Mouse (Mus musculus) midbrain, embryonic 11.5 days (tissue): Measurements from ENCODE around the gene Coa4. TPM values are rescaled to one million over a fixed set of nuclear protein-coding genes. Genes with fewer than 3 reads are reported as not detected.

ENCODE experiments used
- ATAC-seq: fragments of 200-750 bp; cut with Nextera tagmentation; 2 replicates; pipeline ENCODE4 v1.8.0; 2017; ENCODE audit warnings: moderate TSS enrichment, moderate library complexity; ENCODE audit not compliant: low FRiP score
- DNase-seq: peaks from one replicate; pipeline ENCODE4 v3.0.0; 2015; ENCODE audit warnings: low spot score; ENCODE audit errors: missing footprints
- H3K27ac ChIP-seq: fragments of 300-500 bp; sonication (generic); 2 replicates; pipeline ENCODE4 v1.5.1; 2014; ENCODE audit warnings: low read depth, low read length
- H3K27me3 ChIP-seq: fragments of 300-500 bp; sonication (generic); 2 replicates; pipeline ENCODE4 v1.6.1; 2014; ENCODE audit warnings: mild to moderate bottlenecking, low read length, moderate library complexity, mixed read lengths; ENCODE audit not compliant: control insufficient read depth, insufficient read depth
- H3K36me3 ChIP-seq: fragments of 300-500 bp; sonication (generic); 2 replicates; pipeline ENCODE4 v1.6.1; 2014; ENCODE audit warnings: mild to moderate bottlenecking, low read length, moderate library complexity, mixed read lengths; ENCODE audit not compliant: control insufficient read depth, insufficient read depth
- H3K4me1 ChIP-seq: fragments of 300-500 bp; sonication (generic); 2 replicates; pipeline ENCODE4 v1.6.1; 2014; ENCODE audit warnings: low read length; ENCODE audit not compliant: control insufficient read depth, insufficient read depth
- H3K4me2 ChIP-seq: fragments of 300-500 bp; sonication (generic); 2 replicates; pipeline ENCODE4 v1.6.1; 2014; ENCODE audit warnings: mild to moderate bottlenecking, moderate library complexity
- H3K4me3 ChIP-seq: fragments of 300-500 bp; sonication (generic); 2 replicates; pipeline ENCODE4 v1.5.1; 2014; ENCODE audit warnings: low read depth, low read length
- H3K9ac ChIP-seq: fragments of 300-500 bp; sonication (generic); 2 replicates; pipeline ENCODE4 v1.6.1; 2014; ENCODE audit warnings: low read length
- H3K9me3 ChIP-seq: fragments of 300-500 bp; sonication (generic); 2 replicates; pipeline ENCODE4 v1.6.1; 2016; ENCODE audit warnings: low read length; ENCODE audit not compliant: control insufficient read depth
- WGBS: fragments of 180-500 bp; shearing (Covaris S2); extraction: QIAGEN DNeasy Blood & Tissue Kit; methylation state at CpG from one replicate; pipeline ENCODE4 v1.1.7; 2014; 5-methylcytosine and 5-hydroxymethylcytosine counted together
- polyA plus RNA-seq: library from polyadenylated mRNA; unstranded; fragments of >200 nt; fragmentation: Nextera tagmentation; extraction: Ambion mirVana; gene quantifications from 2 replicates; pipeline ENCODE4 v1.2.1, GENCODE M21; 2014

Gene Coa4
- polyA plus RNA-seq: 15.7 and 22.8 TPM in 2 replicates

DNA sequence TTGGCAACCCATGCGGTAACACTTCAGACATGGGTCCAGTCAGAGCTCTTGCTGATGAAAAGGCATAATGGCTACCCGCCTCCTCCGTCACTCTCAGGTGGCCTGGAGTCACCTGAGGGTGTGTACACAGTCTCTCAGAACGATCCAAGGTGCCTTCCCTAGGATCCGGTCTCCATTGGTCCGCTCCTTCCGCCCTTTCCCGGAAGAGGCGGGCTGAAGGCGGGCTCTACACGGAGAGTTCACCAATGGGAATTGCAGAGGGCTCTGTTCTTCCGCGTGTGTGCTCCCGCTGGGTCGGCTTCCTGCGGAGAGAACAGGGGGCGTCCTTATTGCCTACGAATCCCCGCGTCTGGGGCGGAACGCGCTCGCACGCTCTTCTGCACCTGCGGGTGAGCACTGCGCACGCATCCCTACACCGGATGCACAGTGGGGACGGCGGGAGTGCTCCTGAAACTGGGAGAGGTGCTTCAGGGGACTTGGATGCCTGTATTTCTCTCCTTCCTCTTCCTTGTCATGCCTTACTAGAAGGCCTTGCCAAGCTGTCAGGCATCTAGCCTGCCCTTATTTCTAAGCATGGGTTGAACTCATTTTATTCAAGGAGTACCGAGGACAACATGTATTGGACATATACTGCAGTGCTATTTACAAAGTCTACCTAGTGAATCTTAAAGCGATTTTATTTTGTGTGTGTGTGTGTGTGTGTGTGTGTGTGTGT is at the start of gene Coa4:
TSS of gene Coa4 (plus strand) at position 268 of the 715 bp plus-strand sequence.
- Histone ChIP-seq H3K9ac (peak within 1 kb of the TSS; percentile 81), H3K4me2 (peak within 1 kb of the TSS; percentile 61), H3K9me3 (no peaks in the 10 kb centered on the region), H3K4me3 (peak within 1 kb of the TSS; percentile 66), H3K27me3 (no peaks in the 10 kb centered on the region; the same call in 1 of the 2 replicates), H3K36me3 (peaks cover 12% of the 10 kb centered on the region), H3K27ac (no peak within 1 kb of the TSS), H3K4me1 (peaks cover 6% of the 10 kb centered on the region)
- peak; percentile 100 for ATAC-seq
- under 1% methylated on average over 33 of the region's 33 CpGs for WGBS
- DNase-seq: peak; percentile 98

DNA sequence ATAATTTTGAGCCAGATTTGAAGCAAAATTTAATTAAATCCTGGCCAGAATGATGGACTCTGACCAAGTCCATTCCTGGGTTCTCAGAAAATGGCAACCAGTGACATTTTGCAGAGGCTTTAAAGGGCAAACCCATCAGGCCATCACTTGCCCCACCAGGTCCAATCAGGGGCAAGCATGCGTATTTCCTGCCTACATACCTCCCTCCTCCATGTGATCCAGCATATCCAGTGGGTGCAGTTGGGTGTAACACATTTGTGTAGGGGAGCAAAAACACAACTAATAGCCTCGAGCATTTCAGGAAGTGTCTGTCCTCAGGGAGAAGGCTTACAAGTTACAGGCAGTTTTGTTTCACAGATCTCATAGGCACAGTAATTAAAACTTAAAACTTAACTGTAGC is 49.6 kb upstream of the Coa4 start:
- WGBS: 78% methylated on average over 2 of the region's 2 CpGs
- ATAC-seq: no peak
- no peaks in the 10 kb centered on the region for H3K4me1 ChIP-seq
- no peak overlapping the region for H3K4me3 ChIP-seq
- H3K27ac ChIP-seq: no peak overlapping the region
- no peak for DNase-seq
- H3K9me3 ChIP-seq: no peaks in the 10 kb centered on the region
- no peaks in the 10 kb centered on the region for H3K36me3 ChIP-seq
- no peak overlapping the region for H3K4me2 ChIP-seq
- no peak overlapping the region for H3K9ac ChIP-seq
- no peaks in the 10 kb centered on the region for H3K27me3 ChIP-seq

GRCm38 (mm10) chr7:100488474-100489048 is 48.3 kb upstream of the Coa4 start:
- Histone ChIP-seq H3K9ac (no peak overlapping the region), H3K36me3 (no peaks in the 10 kb centered on the region), H3K27ac (no peak overlapping the region), H3K4me2 (no peak overlapping the region), H3K4me3 (no peak overlapping the region), H3K4me1 (peaks cover 7% of the 10 kb centered on the region; the same call in 1 of the 2 replicates), H3K9me3 (no peaks in the 10 kb centered on the region), H3K27me3 (no peaks in the 10 kb centered on the region)
- no peak for ATAC-seq
- WGBS: 49% methylated on average over 10 of the region's 10 CpGs
- DNase-seq: no peak

DNA sequence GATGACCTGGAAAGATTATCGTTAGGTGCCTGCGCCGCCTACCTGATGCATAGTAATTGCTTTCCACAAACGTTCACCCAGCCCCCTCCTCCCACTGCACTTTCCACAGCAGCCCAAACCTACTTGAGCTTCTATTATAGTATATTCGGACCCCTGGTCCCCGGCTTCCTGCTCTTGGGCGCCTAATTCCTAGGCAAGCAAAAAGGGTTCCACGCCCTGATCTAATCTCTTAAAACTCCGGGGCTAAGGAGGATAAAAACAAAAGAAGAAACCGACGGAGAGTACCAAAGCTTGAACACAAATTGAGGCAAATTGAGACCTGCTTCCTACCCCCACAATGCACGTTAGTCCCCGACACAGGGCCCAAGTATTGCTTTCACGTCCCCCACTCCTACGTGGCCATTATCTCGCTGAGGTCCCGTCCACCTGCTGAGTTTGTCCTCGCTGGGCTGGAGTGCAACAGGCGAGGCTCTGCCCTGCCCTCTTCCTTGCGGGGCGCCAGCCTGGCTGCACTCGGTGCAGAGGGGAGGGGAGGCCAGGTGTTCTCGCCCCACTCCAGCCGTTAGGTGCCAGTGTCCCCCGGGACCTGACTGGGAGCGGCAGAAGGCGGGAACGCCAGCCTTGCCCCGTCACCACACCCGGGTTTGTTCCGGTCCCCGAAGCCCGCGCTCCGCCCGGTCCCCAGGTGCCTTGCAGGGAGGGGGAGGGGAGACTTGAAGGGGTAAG is 44.3 kb upstream of the Coa4 start:
- H3K36me3 ChIP-seq: no peaks in the 10 kb centered on the region
- H3K4me3 ChIP-seq: peak overlapping the region; percentile 37
- H3K4me2 ChIP-seq: peak overlapping the region; percentile 71
- no peaks in the 10 kb centered on the region for H3K9me3 ChIP-seq
- 1% methylated on average over 35 of the region's 36 CpGs for WGBS
- H3K9ac ChIP-seq: peak overlapping the region; percentile 61
- peaks cover 12% of the 10 kb centered on the region; the same call in 1 of the 2 replicates for H3K4me1 ChIP-seq
- no peak overlapping the region for H3K27ac ChIP-seq
- DNase-seq: no peak
- peak; percentile 56 for ATAC-seq
- H3K27me3 ChIP-seq: no peaks in the 10 kb centered on the region

- H3K27ac ChIP-seq: no peak within 1 kb of the TSS; the same call in 1 of the 2 replicates
- ATAC-seq (peak; percentile 74), DNase-seq (peak; percentile 96)
- H3K36me3 ChIP-seq: no peaks in the 10 kb centered on the region
- H3K9ac ChIP-seq: peak within 1 kb of the TSS; percentile 61
- WGBS: under 1% methylated on average over 27 of the region's 27 CpGs
- H3K27me3 ChIP-seq: no peaks in the 10 kb centered on the region
- no peaks in the 10 kb centered on the region for H3K9me3 ChIP-seq
- peaks cover 12% of the 10 kb centered on the region; the same call in 1 of the 2 replicates for H3K4me1 ChIP-seq
- peak within 1 kb of the TSS; percentile 71 for H3K4me2 ChIP-seq
- H3K4me3 ChIP-seq: peak within 1 kb of the TSS; percentile 37
Observed at GRCm38 (mm10) chr7:100493117-100493483, 43.8 kb upstream of the Coa4 start, which contains the start of gene Ucp2. Gene Ucp2 (plus strand): TSS chr7:100493337.

- Histone ChIP-seq H3K27me3 (no peaks in the 10 kb centered on the region), H3K4me3 (peak overlapping the region; percentile 37), H3K36me3 (no peaks in the 10 kb centered on the region), H3K4me2 (peak overlapping the region; percentile 71), H3K4me1 (peaks cover 12% of the 10 kb centered on the region; the same call in 1 of the 2 replicates), H3K9ac (no peak overlapping the region; the same call in 1 of the 2 replicates), H3K27ac (no peak overlapping the region; the same call in 1 of the 2 replicates), H3K9me3 (no peaks in the 10 kb centered on the region)
- DNase-seq (peak; percentile 87), ATAC-seq (peak; percentile 12; the same call in 1 of the 2 replicates)
- 45% methylated on average over 19 of the region's 19 CpGs for WGBS
Observed at GRCm38 (mm10) chr7:100493484-100494414, 43.1 kb upstream of the Coa4 start.

DNA sequence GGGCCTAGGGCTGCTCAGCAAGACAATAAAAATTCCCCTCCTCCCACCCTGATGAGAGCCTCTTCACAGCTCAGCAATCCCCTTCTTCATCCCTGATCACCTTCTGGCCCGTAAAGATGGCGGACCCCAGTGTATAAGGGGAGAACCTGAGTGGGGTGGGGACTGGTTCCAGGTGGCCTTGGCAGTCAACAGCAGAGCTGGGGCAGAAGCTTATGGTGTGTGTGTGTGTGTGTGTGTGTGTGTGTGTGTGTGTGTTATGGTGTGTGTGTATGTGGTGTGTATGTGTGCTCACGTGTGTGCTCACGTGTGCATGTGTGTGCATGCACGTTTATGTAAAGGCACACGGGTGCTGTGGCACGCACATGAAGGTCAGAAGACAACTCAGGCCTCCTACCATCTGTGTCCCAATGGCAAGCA is 42.4 kb upstream of the Coa4 start:
- ATAC-seq: no peak
- Histone ChIP-seq H3K27ac (no peak overlapping the region), H3K4me2 (peak overlapping the region; percentile 71), H3K27me3 (no peaks in the 10 kb centered on the region), H3K36me3 (no peaks in the 10 kb centered on the region), H3K4me1 (peaks cover 12% of the 10 kb centered on the region; the same call in 1 of the 2 replicates), H3K4me3 (0 out of 2 replicates have a peak overlapping the region, but pooled peaks have one; percentile 37), H3K9me3 (no peaks in the 10 kb centered on the region), H3K9ac (no peak overlapping the region)
- DNase-seq: peak; percentile 81
- 91% methylated on average over 7 of the region's 7 CpGs for WGBS

DNA sequence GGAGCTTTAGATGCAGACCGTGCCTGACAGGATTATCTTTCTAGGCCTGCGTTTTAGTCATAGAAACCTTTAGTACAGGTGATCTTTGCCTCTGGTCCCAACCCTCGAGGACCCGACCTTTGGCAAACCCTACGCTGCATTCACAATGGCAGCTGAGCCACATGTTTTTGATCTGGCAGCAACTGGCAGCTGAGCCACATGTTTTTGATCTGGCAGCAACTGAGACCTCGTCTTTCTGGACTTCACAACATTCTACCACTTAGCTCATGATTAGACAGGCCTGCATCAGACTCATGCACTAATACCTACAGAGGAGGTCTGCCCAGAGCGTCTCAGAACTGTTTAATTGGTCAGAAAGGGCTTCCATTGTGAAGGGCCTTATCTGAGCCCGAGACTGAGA is 41.8 kb upstream of the Coa4 start:
- no peak overlapping the region for H3K4me3 ChIP-seq
- no peak overlapping the region for H3K9ac ChIP-seq
- peak; percentile 82 for DNase-seq
- ATAC-seq: peak; percentile 8; the same call in 1 of the 2 replicates
- WGBS: 43% methylated on average over 8 of the region's 8 CpGs
- H3K4me1 ChIP-seq: peaks cover 12% of the 10 kb centered on the region; the same call in 1 of the 2 replicates
- peak overlapping the region; percentile 25; the same call in 1 of the 2 replicates for H3K27ac ChIP-seq
- no peaks in the 10 kb centered on the region for H3K36me3 ChIP-seq
- no peaks in the 10 kb centered on the region for H3K9me3 ChIP-seq
- peak overlapping the region; percentile 17; the same call in 1 of the 2 replicates for H3K4me2 ChIP-seq
- H3K27me3 ChIP-seq: no peaks in the 10 kb centered on the region
